Mouse (Mus musculus) inflammation-experienced regulatory T-cells, adult 6 months (primary cell): ENCODE measurements around the gene Lrrtm4. TPM values are rescaled to one million over a fixed set of nuclear protein-coding genes. Genes with fewer than 3 reads are reported as not detected.

Experiments
- ATAC-seq: one replicate; pipeline ENCODE4 v1.8.0; 2017
- polyA plus RNA-seq, 3 experiments: library from polyadenylated mRNA; unstranded; fragments of 100-300 nt; shearing (Covaris generic); gene quantifications; one replicate each; pipeline ENCODE4 v1.2.1; 2017

Lrrtm4 gene
- polyA plus RNA-seq, 3 experiments from 2014 or later, result not detected

DNA sequence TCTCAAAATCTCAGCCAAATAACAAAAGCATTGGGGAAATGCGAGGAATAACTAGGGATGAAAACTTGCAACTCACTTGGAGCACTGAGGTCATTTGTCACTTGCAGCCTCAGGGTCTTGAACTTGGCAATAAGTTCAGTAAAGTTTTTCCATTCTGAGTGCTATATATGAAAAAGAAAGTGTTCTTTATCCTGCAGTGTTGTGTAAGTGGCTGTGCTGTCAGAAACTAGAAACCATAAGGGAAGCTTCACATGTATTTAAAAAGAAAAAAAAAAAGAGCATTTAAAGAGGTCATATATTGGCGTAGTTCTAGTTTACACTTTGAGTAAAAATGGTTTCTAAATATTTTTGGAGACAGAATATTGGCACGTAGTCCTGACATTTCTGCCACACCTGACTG, 313.1 kb downstream of the Lrrtm4 start:
- ATAC-seq, result no peak

DNA sequence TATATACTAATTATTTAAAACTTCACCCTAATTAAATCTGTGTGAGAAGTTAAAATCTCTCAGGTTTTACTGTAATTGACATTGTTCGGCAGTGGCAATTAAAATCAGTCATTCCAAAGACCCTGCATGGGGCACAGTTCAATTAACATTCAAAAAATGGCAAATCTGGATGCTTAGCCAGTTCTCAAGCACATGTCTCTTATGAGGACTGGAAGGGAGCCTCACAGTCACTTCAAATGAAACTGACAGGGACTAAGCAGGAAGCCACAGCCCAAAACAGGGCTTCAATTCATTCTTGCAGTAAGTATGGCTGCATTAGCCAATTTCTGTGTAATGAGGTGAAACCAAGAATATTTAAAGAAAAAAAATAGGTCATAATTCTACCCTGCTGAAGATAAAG, 333.6 kb downstream of the Lrrtm4 start:
- ATAC-seq, result no peak

DNA sequence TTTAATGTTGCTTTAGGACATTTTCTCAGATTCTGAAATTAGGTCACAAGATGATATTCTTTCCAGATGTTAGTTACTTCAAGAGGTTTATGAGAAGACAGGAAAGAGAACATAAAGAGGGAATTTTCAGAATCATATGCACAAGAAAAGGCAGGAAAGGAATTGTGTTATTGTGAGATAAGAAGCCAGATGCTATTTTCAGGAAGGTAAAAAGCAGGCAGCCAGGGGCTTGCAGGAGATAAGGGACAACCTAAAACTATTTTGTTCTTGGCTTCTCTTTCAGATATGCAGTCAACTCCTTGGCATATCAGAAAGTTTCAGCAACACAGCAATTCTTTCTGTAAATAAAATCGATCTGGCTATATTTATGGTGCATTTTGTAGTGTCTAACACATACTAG, 338.4 kb downstream of the Lrrtm4 start:
- no peak for ATAC-seq

DNA sequence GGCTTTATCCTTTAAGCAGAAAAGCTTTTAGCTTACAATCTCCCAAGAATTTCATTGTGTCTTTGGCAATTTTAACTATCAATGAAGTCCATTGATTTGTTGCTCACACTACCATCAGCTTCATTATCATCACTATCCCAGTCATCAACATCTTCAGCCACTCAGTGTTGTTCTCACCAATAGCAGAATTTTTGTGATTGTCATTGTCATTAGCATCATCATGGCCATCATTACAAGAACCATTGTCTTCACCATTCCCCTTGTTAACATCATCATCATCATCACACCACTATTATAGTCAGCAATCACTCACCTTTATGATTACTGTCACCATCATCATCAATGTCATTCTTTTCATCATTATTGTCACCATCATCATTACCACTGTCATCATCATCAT, 344.9 kb downstream of the Lrrtm4 start:
- ATAC-seq, result no peak

DNA sequence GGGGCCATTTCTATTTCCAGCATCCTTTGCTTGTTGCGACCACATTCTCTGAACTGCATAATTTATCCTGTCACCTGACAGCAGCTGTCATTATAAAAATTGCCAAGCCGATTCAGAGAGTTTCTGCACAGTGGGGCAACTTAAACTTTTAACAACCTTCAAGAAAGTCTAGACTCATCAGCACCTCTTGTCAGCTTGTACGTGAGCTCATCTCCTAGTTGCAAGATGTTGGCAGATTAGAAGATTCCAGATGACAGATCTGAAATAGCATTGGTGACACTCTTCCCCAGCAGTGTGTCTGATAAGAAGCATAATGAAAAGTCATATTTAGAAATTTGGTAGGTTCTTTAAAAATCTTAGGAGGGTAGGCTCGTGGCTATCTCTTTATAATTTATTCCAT, 347.9 kb downstream of the Lrrtm4 start:
- ATAC-seq, result no peak

DNA sequence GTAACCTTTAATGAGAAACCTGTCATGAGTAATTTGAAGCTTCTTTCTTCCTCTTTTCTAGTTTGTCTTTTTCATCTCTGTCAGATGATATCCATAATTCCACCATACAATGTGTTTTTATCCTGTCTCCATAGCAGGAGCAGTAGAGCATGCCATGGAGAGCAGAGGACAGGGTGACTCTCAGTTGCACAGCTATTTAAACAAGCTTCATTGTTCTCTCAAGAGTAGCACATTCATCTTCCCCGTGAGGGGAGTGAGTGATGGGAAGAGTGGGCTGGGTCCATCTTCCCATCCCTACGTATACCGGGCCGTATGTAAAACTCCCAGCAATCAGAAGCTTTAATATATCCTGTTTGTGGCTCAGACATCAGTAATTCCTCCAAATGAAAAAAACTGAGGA, 370.9 kb downstream of the Lrrtm4 start:
- no peak for ATAC-seq

DNA sequence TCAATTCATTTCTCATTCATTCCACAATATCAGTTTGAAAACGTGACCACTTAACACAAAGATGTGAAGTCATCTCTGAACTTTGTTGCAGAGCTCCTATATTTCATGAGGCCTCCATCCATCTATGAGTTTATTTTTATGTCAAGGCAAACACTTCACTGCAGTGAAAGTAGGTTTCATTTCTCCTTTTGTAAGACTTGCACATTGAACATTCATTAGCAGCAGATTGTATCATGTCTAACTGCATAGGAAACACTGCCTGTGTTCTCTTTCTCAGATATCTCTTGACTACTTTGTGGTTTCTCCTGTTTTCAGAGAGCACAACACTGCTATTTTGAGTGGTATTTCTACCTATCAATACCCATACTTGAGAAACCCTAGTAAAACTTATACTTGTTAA, 388.1 kb downstream of the Lrrtm4 start:
- no peak for ATAC-seq

DNA sequence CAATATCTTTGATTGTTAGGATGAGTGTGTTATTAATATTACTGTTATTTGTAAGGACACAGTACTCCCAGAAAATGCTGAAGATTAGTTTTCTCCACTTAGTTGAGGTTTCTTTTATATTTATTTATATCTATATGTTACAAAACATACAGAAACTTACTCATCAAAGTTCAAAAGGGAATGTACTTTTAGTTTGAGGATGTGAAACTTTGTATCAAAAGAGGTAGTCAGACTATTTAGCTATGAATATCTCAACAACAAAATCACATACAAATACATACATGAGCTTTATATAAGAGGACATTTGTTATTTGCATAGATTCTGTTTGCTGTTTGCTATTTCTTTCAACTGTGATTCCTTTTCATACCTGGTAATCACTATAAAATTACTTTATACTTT, 421.5 kb downstream of the Lrrtm4 start:
- ATAC-seq, result no peak

DNA sequence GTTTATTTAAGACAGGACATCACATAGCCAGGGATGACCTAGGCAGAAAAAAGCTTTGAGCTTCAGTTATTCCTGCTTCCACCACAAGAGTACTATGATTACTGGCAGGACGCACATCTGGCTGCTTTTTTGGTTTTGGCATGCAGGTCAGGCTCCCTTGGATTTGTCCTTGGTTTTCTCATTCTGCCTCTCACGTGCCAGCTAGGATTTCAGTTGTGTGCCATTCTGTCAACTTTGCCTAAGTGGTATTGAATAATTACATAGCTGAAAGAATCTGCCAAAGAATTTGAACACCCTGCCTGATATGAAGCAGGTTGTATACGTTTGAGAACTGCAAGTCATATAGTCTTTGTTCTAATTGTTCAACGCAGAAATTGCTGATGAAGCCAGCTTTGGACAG, 451.9 kb downstream of the Lrrtm4 start:
- ATAC-seq, result no peak

DNA sequence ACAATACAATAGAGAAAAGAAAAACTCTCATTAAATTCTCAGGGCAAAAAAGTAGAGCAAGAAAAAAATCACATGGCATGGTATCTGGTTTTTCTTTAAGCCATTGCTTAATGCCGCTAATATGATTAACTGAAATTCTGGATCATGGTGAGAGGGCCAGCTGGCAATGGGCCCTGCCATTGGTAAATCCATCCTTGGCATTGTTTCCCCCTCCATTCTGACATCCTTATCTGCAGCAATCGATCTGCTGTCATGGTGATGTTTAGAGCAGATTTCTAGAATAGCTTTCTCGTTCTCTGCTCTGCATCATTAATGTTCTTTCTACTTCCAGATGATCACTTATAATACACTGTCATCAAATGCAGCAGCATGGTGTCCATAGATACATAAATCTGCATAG, 457.5 kb downstream of the Lrrtm4 start:
- ATAC-seq, result no peak

DNA sequence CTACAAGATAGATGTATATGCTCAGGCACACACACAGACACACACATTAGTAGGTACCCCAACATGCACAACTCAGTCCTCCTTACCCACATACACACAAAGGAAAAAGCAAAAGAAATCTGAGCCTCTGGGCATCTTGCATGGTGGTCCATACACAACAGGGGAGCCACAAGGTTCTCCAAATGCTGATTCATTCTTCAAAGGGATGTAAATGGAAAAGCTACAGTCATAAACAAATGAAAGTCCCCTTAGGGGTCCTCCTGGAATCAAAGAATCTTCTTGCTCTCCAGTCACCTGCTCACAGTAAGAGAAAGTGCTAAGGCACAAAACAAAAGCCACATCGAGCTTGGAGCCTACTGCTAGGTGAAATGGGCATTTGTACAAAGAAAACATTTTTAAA, 526.3 kb downstream of the Lrrtm4 start:
- ATAC-seq, result no peak

DNA sequence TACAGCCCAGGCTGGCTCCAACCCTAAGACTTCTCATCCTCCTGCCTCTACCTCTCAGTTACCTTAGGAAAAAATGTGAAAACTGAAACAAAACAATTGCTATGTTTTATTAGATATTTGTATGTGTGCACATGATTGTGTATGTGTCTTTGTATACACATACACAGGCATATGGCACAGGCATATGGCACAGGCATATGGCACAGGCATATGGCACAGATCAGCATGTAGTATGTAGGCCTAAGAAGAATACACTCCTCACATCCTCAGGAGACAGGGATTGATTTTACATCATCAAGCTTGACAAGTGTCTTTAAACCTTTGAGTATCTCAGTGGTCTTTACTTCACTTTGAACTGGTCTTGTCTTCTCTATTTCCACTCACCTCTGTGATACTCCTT, 531.2 kb downstream of the Lrrtm4 start:
- no peak for ATAC-seq

DNA sequence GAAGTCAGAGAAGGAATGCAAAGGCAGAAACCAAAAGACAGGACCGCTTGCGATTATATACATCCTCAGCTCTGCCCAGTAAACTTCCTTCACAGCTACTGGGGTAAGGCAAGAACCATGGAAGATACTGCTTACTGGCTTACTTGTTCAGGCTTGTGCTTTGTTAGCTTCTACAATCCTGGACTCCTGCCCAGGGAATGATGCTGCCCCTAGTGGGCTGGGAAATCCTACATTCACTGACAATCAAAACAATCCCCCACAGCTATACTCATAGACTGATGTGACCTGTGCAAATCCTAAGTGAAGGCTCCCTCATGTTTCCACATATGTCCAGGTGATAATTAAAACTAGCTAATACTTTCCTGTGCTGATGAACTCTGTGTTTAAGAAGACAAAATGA, 534.7 kb downstream of the Lrrtm4 start:
- ATAC-seq, result no peak

DNA sequence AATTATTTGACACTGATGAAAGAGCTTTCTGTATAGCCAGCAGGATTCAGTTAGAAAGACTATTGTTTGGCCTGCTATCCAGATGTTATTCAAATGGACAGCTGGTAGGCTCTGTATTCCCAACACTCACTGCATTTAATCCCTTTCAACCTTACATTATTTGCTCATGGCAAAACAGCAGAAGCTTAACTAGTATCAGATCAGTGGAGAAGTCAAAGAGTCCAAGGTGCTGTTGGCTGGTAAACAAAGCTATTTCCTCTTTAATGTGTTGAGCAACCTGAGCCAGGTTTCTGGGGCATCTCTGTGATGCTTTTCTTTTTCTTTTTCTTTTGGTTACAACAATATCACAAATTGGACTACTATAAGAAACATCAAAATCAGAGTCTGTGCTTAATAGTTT, 536.3 kb downstream of the Lrrtm4 start:
- no peak for ATAC-seq

DNA sequence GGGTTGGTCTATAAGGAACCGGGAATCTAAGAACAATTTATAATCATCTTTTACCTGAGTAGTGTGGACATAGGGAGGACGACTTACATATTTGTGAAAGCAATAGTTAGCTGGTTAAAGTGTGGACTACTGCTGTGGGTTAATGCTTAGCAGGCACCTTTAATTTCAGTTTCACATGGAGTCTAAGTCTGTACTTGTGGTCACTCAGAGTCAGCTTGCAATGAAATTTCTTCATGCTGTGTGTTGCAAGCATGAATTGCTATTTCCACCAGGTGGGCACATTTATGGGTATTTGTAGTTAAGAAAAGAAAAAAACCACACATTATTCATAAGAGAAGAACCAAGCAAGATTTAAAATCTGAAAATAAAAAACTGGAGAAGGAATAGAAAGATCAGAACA, 558.5 kb downstream of the Lrrtm4 start:
- no peak for ATAC-seq

DNA sequence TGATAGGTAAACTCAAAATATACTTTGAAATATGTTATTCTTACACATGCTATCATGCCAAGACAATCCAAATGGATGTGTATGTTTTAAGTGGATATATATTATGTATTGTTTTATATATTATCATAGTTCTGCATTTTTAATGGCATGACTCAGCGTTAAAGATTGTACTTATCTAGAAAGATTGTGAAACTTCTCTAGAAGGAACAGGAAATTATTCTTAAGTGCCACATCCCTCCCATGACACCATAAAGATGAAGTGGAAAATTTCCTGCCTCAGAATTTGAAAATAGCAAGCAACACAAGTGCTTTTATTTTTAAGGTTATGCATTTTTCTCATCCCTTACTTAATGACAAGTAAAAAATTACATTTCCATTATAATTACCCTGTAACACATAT, 563.5 kb downstream of the Lrrtm4 start:
- no peak for ATAC-seq

DNA sequence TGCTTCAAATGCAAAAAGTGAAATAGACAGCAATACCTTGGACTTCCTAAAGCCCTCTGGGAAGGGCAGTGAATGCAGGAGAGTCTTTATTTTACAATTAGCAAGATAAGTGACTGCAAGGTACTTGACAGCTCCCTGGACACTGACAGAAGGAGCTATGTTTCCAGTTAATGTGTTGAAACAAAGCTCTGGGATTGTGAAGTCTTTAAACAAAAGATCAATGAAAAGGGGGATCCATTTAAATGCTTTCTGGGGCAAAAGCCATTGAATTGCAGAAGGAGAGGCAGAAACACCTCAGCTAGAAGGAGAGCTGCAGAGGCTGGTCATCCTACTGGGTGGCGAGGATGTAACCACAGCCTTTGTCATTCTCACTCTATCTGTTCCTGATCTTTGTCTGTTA, 571.1 kb downstream of the Lrrtm4 start:
- no peak for ATAC-seq

DNA sequence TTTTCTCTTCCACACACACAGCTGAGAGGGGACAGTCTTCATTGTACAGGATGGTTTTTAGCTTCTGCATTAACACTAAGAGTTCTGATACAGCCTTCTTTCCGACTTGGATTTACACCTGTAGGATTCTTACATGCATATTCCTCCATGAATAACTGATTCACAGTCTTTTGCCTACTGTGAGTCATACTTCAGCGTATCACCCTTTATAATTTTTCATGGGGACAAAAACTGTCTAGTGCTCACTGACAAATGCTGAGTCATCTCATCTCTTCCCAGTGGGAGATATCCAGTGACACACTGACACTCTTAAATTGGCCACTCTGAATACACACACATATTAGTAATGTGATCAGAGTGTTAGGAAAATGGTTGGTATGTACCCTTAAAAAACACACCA, 600.8 kb downstream of the Lrrtm4 start:
- ATAC-seq, result no peak

DNA sequence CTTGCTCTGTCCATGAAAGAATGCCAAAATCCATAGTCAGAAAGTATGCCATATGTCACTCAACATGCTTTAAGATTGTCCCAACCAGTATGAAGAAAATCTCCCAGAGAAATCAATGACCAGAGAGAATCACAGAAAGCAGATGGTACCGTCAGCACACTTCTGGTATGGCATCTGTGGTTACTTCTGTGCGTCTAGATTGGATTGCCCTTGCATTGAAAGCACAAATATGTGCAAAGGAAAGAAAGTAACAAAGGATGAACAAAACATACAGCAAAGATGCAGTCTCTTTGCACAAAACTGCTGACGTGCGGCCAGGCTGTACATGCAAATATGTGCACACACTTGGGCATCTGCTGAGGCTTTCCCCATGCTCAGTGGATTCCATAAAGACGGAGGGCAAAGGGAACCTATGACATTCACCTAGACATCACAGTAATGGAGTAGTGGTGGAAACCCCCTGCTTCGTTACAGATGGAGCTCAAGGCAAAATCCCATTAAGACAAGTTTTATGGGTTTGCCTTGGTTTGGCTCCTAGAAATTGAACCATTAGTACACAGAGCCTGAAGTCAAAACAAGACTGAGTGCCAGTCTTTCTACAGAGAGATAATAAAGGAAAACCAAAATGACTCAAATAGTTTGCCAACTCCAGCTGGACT, 604.1 kb downstream of the Lrrtm4 start:
- ATAC-seq, result no peak

DNA sequence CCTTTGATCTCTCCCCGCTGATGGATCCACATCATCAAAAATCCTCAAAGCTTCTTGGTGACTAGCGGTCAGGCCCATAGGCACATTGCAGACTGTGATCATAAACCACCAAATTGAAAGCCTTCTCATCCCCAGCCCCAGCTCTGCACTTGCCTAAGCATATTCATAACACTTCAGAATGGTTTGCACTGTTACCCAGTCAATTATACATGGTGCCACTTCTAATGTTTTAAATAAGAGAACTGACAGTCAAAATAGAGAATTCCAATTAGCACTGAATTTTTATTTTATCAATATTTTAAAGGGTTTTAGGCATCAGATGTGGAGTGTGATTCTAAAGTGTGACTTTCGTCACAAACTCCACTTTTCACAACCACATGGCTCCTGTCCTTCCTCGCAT, 606.8 kb downstream of the Lrrtm4 start:
- ATAC-seq, result no peak

DNA sequence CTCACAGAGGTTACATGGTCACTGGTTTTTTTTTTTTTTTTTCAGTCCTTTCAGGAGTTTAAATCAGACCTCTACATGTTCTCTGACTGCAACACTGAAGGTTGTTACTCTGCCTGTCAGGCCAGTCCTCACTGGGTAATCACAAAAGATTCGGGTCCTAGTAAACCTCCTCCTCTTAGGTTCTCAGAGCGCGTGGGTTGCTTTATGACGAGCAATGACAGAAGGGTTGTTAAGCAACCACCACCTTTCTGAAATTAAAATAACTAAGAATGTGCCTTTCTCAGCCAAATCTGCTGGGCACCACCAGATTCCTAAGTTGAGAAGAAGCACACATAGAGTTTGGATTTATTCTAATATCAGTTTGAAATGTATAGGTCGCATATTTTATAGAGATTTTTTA, 644.1 kb downstream of the Lrrtm4 start:
- no peak for ATAC-seq

DNA sequence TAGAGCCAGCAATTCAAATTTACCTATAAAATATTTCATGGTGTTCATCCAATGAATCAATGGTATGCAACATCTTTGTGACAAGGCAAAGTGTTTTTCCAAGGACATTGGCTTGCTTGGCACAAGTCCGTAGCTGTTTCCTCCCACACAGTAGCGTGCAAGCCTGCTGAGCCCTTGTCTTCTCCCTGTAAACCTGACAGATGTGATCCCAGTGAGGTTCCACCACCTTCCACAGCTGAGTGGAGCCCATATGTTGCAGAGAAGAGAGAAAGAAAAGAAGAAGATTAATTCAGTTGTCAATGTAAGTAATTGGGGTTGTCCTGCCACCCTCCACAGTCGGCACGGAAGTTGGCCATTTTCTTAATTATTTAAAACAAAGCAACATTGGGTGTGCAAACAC, 645.4 kb downstream of the Lrrtm4 start:
- ATAC-seq, result no peak

DNA sequence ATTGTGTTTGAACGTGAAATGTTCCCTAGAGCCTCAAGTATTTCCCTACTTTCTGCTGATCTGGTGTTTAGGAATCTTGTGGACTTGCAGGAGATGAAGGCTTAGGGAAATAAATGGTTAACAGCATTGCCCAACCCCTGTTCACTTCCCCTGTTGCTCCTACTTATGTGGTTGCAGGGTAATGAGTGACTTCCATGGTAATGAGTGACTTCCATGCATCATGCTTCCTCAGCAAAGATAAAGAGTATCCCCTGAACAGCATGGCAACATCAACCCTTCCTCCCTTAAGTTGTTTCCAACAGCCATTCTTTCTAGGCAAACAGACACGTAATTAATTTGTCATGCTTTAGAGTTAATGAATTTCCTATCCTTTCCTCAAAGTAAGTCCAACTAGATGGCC, 685.5 kb downstream of the Lrrtm4 start:
- no peak for ATAC-seq

DNA sequence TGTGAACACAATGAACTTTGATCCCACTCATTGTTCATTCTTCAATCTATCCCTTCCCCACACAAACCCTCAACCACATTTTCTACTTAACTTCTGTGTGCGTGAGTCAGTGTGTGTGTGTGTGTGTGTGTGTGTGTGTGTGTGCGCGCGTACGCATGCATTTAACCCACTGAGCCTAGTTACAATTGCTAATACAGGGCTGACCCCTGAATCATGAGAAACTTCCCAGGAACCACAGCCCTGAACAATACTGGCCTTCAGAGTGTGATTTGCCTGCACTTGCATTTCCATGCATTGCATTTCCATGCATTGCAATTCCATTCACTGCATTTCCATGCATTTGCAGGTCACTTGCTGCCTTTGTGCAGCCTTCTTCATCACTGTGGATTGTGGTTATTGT, 701.8 kb downstream of the Lrrtm4 start:
- ATAC-seq, result no peak

DNA sequence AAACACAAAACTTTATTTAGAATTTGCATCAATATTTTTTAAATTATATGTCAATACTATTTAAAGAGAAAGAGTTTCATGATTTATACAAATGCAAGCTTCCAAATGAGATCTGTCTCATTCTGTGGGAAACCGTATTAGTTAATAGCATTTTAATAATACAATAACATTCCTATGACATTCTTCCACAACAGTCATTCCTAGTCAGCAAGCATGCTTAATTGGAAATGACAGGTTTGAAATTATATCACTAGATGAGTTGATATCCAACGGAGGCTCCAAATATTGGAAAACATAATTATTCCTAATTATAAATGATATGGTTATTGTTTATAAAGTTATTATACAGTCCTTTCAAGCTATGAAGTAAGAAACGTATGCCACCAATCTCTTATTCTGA, 714.7 kb downstream of the Lrrtm4 start:
- no peak for ATAC-seq

DNA sequence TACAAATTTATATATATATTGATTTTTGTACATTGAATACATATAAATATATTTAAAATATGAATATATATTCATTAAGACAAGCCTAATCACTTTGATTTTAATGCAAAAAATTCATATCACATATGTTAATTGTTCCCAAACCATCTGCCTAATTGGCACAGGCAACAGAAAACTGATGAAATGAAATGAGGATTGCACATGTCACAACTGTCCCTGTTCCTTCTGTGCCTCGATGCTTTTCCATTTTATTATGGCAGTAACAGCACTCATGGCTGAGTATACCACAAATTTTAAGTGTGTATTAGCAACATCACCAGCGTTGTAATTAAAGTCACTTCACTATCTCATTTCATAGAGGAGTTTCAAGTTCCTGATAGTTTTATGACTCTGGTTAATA, 732.1 kb downstream of the Lrrtm4 start:
- ATAC-seq, result no peak
